Mouse (Mus musculus): Measurements from ENCODE around the gene Cct4.

DNA sequence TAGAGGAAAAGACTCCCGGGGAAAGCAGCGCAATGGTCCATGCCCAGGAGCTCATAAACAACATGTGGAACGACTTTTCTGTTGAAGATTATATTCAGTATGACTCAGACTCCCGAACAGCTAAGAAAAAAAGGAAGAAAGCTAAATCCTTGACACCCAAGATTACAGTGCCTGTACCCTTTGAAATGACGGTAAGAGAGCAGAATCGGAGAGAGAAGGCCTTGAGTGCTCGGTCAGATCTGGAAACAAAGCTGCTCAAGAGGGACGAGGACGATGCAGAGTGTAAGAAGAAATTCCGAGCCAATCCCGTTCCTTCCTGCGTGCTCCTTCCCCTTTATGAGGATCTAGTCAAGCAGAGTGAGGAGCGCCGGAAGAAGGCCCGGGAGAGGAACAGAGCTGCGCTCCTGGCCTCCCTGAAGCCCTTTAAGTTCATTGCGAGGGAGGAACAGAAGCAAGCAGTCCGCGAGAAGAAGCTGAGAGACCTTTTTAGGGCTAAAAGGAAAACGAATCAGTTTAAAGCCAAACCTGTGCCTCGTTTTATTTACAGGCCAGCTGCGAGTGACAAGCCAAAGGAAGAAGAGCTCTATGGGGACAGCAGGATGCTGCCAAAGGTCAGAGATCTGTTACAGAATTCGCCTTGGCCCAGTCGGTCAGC, 29.9 kb downstream of the Cct4 start:
- TF ChIP-seq POLR2A (IDR thresholded peaks at IDR 0.05; ENCODE audit: control insufficient read depth, extremely low read depth, insufficient read depth, low read length, poor library complexity) (no peak), CTCF (IDR thresholded peaks at IDR 0.05; ENCODE audit: borderline replicate concordance, control insufficient read depth, extremely low read depth, insufficient read depth, low read length, poor library complexity) (no peak)
